Mouse (Mus musculus) myocyte (in vitro differentiated cells): Measurements from ENCODE around the gene Vmp1. TPM values are rescaled to one million over a fixed set of nuclear protein-coding genes. Genes with fewer than 3 reads are reported as not detected.
A peak's percentile ranks its signal among the peaks of the same experiment; 100 is the strongest.

Experiments
- H3K27me3 ChIP-seq: one replicate; pipeline ENCODE4 v1.6.1; 2011; ENCODE audit not compliant: control insufficient read depth, insufficient read depth, insufficient read length
- H3K36me3 ChIP-seq: one replicate; pipeline ENCODE4 v1.6.1; 2011; ENCODE audit not compliant: control insufficient read depth, insufficient read depth
- H3K4me2 ChIP-seq: one replicate; pipeline ENCODE4 v1.6.1; 2011; ENCODE audit warnings: low read depth, control low read depth
- H3K4me3 ChIP-seq: one replicate; pipeline ENCODE4 v1.5.1; 2011; ENCODE audit warnings: mild to moderate bottlenecking, control low read depth, moderate library complexity
- H3K79me2 ChIP-seq: one replicate; pipeline ENCODE4 v1.6.1; 2011; ENCODE audit not compliant: control insufficient read depth, insufficient read depth
- H3ac ChIP-seq: one replicate; pipeline ENCODE4 v1.6.1; 2011; ENCODE audit not compliant: control insufficient read depth, insufficient read length
- CEBPB ChIP-seq: IDR thresholded peaks from 2 replicates; pipeline ENCODE4 v1.6.1; 2011; ENCODE audit warnings: mild to moderate bottlenecking, moderate library complexity; ENCODE audit not compliant: poor library complexity, insufficient read depth, severe bottlenecking
- E2F4 ChIP-seq: IDR thresholded peaks from one replicate; pipeline ENCODE4 v1.6.1; 2011; ENCODE audit warnings: mild to moderate bottlenecking, control low read depth, moderate library complexity; ENCODE audit not compliant: insufficient read depth
- MAX ChIP-seq: IDR thresholded peaks from one replicate; pipeline ENCODE4 v1.6.1; 2011; ENCODE audit warnings: low read depth, mild to moderate bottlenecking, control low read depth
- MYOD1 ChIP-seq, 3 experiments: IDR thresholded peaks; one replicate each; pipeline ENCODE4 v1.6.1; 2011; ENCODE audit warnings: control low read depth in 2 of 3, low read depth in 2 of 3, mild to moderate bottlenecking in 2 of 3, moderate library complexity in 1 of 3; ENCODE audit not compliant: insufficient read length in 2 of 3, control insufficient read depth in 1 of 3
- MYOG ChIP-seq, 3 experiments: IDR thresholded peaks; one replicate each; pipeline ENCODE4 v1.6.1; 2011; ENCODE audit warnings: control low read depth in 2 of 3, low read depth in 2 of 3, mild to moderate bottlenecking in 2 of 3; ENCODE audit not compliant: insufficient read length in 2 of 3, control insufficient read depth in 1 of 3, insufficient read depth in 1 of 3
- POLR2A ChIP-seq: IDR thresholded peaks from one replicate; pipeline ENCODE4 v1.6.1; 2011; ENCODE audit warnings: low read depth, mild to moderate bottlenecking, control low read depth, moderate library complexity; ENCODE audit not compliant: insufficient read length
- POLR2AphosphoS2 ChIP-seq: IDR thresholded peaks from one replicate; pipeline ENCODE4 v1.6.1; 2011; ENCODE audit warnings: low read depth, control low read depth; ENCODE audit not compliant: insufficient read length
- REST ChIP-seq: IDR thresholded peaks from one replicate; pipeline ENCODE4 v1.6.1; 2011; ENCODE audit warnings: mild to moderate bottlenecking, control low read depth, moderate library complexity; ENCODE audit not compliant: insufficient read depth, insufficient read length
- SRF ChIP-seq: IDR thresholded peaks from one replicate; pipeline ENCODE4 v1.6.1; 2011; ENCODE audit warnings: low read depth; ENCODE audit not compliant: control insufficient read depth, insufficient read length
- TCF12 ChIP-seq: IDR thresholded peaks from one replicate; pipeline ENCODE4 v1.6.1; 2011; ENCODE audit warnings: mild to moderate bottlenecking, control low read depth; ENCODE audit not compliant: poor library complexity, insufficient read depth, severe bottlenecking
- TCF3 ChIP-seq: IDR thresholded peaks from one replicate; pipeline ENCODE4 v1.6.1; 2011; ENCODE audit warnings: low read depth, control low read depth; ENCODE audit not compliant: insufficient read length
- USF1 ChIP-seq: IDR thresholded peaks from one replicate; pipeline ENCODE4 v1.6.1; 2011; ENCODE audit warnings: low read depth, mild to moderate bottlenecking, control low read depth, moderate library complexity
- polyA plus RNA-seq: library from polyadenylated mRNA; unstranded; fragments of >200 nt; fragmentation: generic; extraction: Trizol; gene quantifications from one replicate; pipeline ENCODE4 v1.2.1, GENCODE M21; 2012; ENCODE audit warnings: missing spikeins

Gene Vmp1
- polyA plus RNA-seq, 1 experiment: 169 TPM

GRCm38 (mm10) chr11:86622191-86622912 lies 61.3 kb downstream of the Vmp1 start:
- Histone ChIP-seq H3K79me2 (peaks cover 73% of the 10 kb centered on the region), H3K4me2 (no peak overlapping the region), H3K4me3 (no peak overlapping the region), H3K36me3 (no peaks in the 10 kb centered on the region), H3ac (no peak overlapping the region), H3K27me3 (no peaks in the 10 kb centered on the region)
- TF ChIP-seq SRF (no peak), POLR2A (no peak), MAX (no peak), TCF12 (no peak), TCF3 (no peak), REST (no peak), USF1 (no peak), MYOD1 (IDR thresholded peaks at IDR 0.05; ENCODE audit: control insufficient read depth in 1 of 3, insufficient read length in 2 of 3, low read depth in 2 of 3) (no peak), POLR2AphosphoS2 (no peak), CEBPB (no peak)

- no peaks in the 10 kb centered on the region for H3K27me3 ChIP-seq
- H3K79me2 ChIP-seq: peaks cover 61% of the 10 kb centered on the region
- no peak overlapping the region for H3ac ChIP-seq
- no peak overlapping the region for H3K4me3 ChIP-seq
- H3K36me3 ChIP-seq: no peaks in the 10 kb centered on the region
- peak overlapping the region; percentile 4 for H3K4me2 ChIP-seq
- no peak for TF ChIP-seq USF1
Measured at GRCm38 (mm10) chr11:86621139-86621538, 62.5 kb downstream of the Vmp1 start.

- Histone ChIP-seq H3K27me3 (no peaks in the 10 kb centered on the region), H3K79me2 (peaks cover 51% of the 10 kb centered on the region), H3ac (no peak overlapping the region), H3K36me3 (no peaks in the 10 kb centered on the region), H3K4me3 (no peak overlapping the region), H3K4me2 (no peak overlapping the region)
- no peak for TF ChIP-seq SRF
- no peak for TF ChIP-seq MYOG (IDR thresholded peaks at IDR 0.05; ENCODE audit: control insufficient read depth in 1 of 3, insufficient read depth in 1 of 3, insufficient read length in 2 of 3, low read depth in 2 of 3)
- no peak for TF ChIP-seq CEBPB
- TF ChIP-seq E2F4: no peak
- TF ChIP-seq REST: no peak
- no peak for TF ChIP-seq TCF3
- TF ChIP-seq MYOD1 (IDR thresholded peaks at IDR 0.05; ENCODE audit: control insufficient read depth in 1 of 3, insufficient read length in 2 of 3, low read depth in 2 of 3): no peak
- TF ChIP-seq TCF12: no peak
- no peak for TF ChIP-seq POLR2AphosphoS2
- no peak for TF ChIP-seq USF1
- no peak for TF ChIP-seq POLR2A
- TF ChIP-seq MAX: no peak
Measured at GRCm38 (mm10) chr11:86618548-86619335, 64.9 kb downstream of the Vmp1 start.

GRCm38 (mm10) chr11:86614607-86615006 lies 69.0 kb downstream of the Vmp1 start:
- Histone ChIP-seq H3K79me2 (peaks cover 12% of the 10 kb centered on the region), H3ac (no peak overlapping the region), H3K27me3 (no peaks in the 10 kb centered on the region), H3K36me3 (no peaks in the 10 kb centered on the region), H3K4me2 (peak overlapping the region; percentile 63), H3K4me3 (no peak overlapping the region)
- TF ChIP-seq POLR2AphosphoS2: no peak
- TF ChIP-seq TCF12: no peak
- no peak for TF ChIP-seq MAX
- no peak for TF ChIP-seq TCF3
- TF ChIP-seq CEBPB: no peak
- no peak for TF ChIP-seq MYOD1 (IDR thresholded peaks at IDR 0.05; ENCODE audit: control insufficient read depth in 1 of 3, insufficient read length in 2 of 3, low read depth in 2 of 3)
- TF ChIP-seq E2F4: no peak
- TF ChIP-seq REST: no peak
- no peak for TF ChIP-seq SRF
- TF ChIP-seq MYOG (IDR thresholded peaks at IDR 0.05; ENCODE audit: control insufficient read depth in 1 of 3, insufficient read depth in 1 of 3, insufficient read length in 2 of 3, low read depth in 2 of 3): no peak
- TF ChIP-seq USF1: no peak
- TF ChIP-seq POLR2A: no peak

GRCm38 (mm10) chr11:86614056-86614530 lies 69.5 kb downstream of the Vmp1 start:
- no peaks in the 10 kb centered on the region for H3K27me3 ChIP-seq
- TF ChIP-seq MYOD1 (IDR thresholded peaks at IDR 0.05; ENCODE audit: control insufficient read depth in 1 of 3, insufficient read length in 2 of 3, low read depth in 2 of 3) (peak in 1 of 3 experiments; percentile 14), USF1 (no peak), SRF (no peak), REST (no peak), POLR2AphosphoS2 (no peak)
- no peak overlapping the region for H3ac ChIP-seq
- no peak overlapping the region for H3K4me3 ChIP-seq
- H3K36me3 ChIP-seq: no peaks in the 10 kb centered on the region
- peaks cover 12% of the 10 kb centered on the region for H3K79me2 ChIP-seq
- H3K4me2 ChIP-seq: peak overlapping the region; percentile 63
